Mouse (Mus musculus): ENCODE results near the gene Plcl2. TPM values are rescaled to one million over a fixed set of nuclear protein-coding genes. Genes with fewer than 3 reads are reported as not detected.
"Not testable (repeated sequence)": the region's sequence is repeated elsewhere in the genome, so short reads cannot be mapped to it uniquely, and the experiment has no call there.

Gene Plcl2
- polyA plus RNA-seq, 1 experiment from 2014 or later: 2.4 TPM

GRCm38 (mm10) chr17:50515926-50516325 is 6.7 kb downstream of the Plcl2 start:
- no peak overlapping the region for H3K4me2 ChIP-seq
- 69% methylated on average over 4 of the region's 4 CpGs for WGBS (ENCODE audit: insufficient replicate concordance)

DNA sequence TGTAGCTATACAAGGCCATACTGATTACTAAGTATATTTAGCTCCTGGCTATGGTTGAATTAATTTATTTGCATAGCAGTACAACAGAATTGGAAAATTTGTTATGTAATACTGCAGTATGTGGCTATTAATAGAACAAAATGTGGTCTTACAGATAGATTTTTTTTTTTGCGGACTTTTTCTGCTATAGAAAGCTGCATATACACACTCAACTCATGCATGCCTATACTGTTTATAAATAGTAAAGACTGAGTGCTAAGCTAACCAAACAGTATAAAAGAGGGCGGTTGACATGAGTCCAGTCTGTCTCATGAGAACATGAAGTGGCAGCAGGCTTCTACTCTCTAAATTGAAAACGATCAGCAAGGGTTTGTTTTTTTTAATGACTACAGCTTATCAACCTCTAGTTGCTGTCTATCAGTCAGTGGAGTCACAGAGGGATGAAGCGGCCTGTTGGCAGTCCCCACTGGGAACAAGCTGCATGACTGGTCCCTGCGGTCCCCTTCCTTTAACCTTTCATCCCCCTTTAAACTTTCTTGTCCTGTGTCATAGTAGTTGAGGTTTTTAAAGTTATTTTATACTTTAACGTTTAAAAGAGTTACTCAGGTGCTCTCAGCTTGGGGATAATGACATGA is 8.7 kb downstream of the Plcl2 start:
- Histone ChIP-seq H3K4me1 (peaks cover 7% of the 10 kb centered on the region; the same call in 1 of the 2 replicates), H3K9ac (no peak overlapping the region), H3K9me3 (replicated peaks) (no peaks in the 10 kb centered on the region), H3K27ac (no peak overlapping the region), H3K36me3 (no peaks in the 10 kb centered on the region), H3K4me2 (no peak overlapping the region), H3K4me3 (no peak overlapping the region), H3K27me3 (replicated peaks) (no peaks in the 10 kb centered on the region)
- WGBS (ENCODE audit: insufficient replicate concordance): 59% methylated on average over 6 of the region's 6 CpGs
- ATAC-seq: no peak

More at GRCm38 (mm10) chr17:50515926-50516325, 6.7 kb downstream of the Plcl2 start:
- Histone ChIP-seq H3K9ac (no peak overlapping the region), H3K36me3 (no peaks in the 10 kb centered on the region), H3K27me3 (replicated peaks) (no peaks in the 10 kb centered on the region), H3K27ac (no peak overlapping the region), H3K9me3 (replicated peaks) (no peaks in the 10 kb centered on the region), H3K4me1 (peaks cover 7% of the 10 kb centered on the region; the same call in 1 of the 2 replicates), H3K4me3 (no peak overlapping the region)
- ATAC-seq: no peak

DNA sequence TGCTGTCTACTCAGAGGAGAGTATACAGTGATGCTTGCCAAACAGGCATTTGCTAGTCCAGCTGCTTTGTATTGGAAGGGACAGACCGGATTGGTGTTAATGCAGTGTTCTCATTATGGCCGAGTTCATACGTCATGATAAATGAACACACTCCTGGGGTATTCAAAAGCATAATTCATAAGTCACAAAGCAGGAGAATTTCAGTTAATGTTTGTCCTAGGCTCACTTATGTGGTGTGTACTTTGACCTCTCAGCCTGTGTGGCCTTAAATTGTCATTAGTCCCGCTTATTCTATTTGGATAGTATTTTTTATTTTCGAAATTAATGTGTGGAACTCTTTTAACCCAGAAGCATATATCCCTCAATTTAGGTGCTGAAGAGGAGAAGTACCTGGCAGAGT is 10.4 kb downstream of the Plcl2 start:
- Histone ChIP-seq H3K27ac (no peak overlapping the region), H3K36me3 (no peaks in the 10 kb centered on the region), H3K4me1 (peaks cover 12% of the 10 kb centered on the region), H3K27me3 (replicated peaks) (no peaks in the 10 kb centered on the region), H3K4me3 (no peak overlapping the region), H3K9ac (no peak overlapping the region), H3K4me2 (no peak overlapping the region), H3K9me3 (replicated peaks) (no peaks in the 10 kb centered on the region)
- ATAC-seq: no peak
- 84% methylated on average over 5 of the region's 5 CpGs for WGBS (ENCODE audit: insufficient replicate concordance)

GRCm38 (mm10) chr17:50522473-50523083 is 13.4 kb downstream of the Plcl2 start:
- H3K9me3 ChIP-seq (replicated peaks): no peaks in the 10 kb centered on the region
- no peak overlapping the region for H3K27ac ChIP-seq
- H3K4me1 ChIP-seq: peaks cover 19% of the 10 kb centered on the region
- H3K4me2 ChIP-seq: no peak overlapping the region
- no peak for ATAC-seq
- H3K36me3 ChIP-seq: no peaks in the 10 kb centered on the region
- 51% methylated on average over 5 of the region's 5 CpGs for WGBS (ENCODE audit: insufficient replicate concordance)
- H3K9ac ChIP-seq: no peak overlapping the region
- H3K4me3 ChIP-seq: no peak overlapping the region
- no peaks in the 10 kb centered on the region for H3K27me3 ChIP-seq (replicated peaks)

GRCm38 (mm10) chr17:50524970-50525369 is 15.8 kb downstream of the Plcl2 start:
- WGBS (ENCODE audit: insufficient replicate concordance): 43% methylated on average over 6 of the region's 6 CpGs
- Histone ChIP-seq H3K9me3 (replicated peaks) (no peaks in the 10 kb centered on the region), H3K36me3 (peaks cover 4% of the 10 kb centered on the region; the same call in 1 of the 2 replicates), H3K4me3 (no peak overlapping the region), H3K27me3 (replicated peaks) (no peaks in the 10 kb centered on the region), H3K27ac (no peak overlapping the region), H3K4me2 (no peak overlapping the region), H3K4me1 (peaks cover 19% of the 10 kb centered on the region), H3K9ac (no peak overlapping the region)
- ATAC-seq: no peak

DNA sequence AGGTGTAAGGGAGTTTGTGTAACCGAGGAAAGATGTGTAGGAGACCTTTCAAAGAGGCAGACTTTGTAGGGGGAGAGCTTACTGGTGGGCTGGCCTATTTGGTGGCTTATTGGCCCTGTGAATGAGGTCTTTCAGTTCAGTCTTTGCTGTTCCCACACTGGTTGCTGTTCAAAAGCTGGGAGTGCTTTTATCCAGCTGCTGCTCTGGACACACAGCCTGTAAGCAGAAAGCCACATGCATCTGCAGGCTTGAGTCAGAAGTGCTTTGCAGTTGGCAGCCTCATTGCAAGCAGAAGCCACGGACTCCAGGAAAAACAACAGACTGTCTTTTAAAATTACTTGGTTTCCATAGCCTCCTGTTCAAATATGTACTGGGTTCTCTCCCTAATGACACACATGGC is 16.6 kb downstream of the Plcl2 start:
- Histone ChIP-seq H3K36me3 (peaks cover 4% of the 10 kb centered on the region; the same call in 1 of the 2 replicates), H3K27ac (no peak overlapping the region), H3K4me2 (no peak overlapping the region), H3K27me3 (replicated peaks) (no peaks in the 10 kb centered on the region), H3K9me3 (replicated peaks) (no peaks in the 10 kb centered on the region), H3K4me3 (no peak overlapping the region), H3K9ac (no peak overlapping the region), H3K4me1 (peaks cover 19% of the 10 kb centered on the region)
- 60% methylated on average over 2 of the region's 2 CpGs for WGBS (ENCODE audit: insufficient replicate concordance)
- ATAC-seq: no peak

DNA sequence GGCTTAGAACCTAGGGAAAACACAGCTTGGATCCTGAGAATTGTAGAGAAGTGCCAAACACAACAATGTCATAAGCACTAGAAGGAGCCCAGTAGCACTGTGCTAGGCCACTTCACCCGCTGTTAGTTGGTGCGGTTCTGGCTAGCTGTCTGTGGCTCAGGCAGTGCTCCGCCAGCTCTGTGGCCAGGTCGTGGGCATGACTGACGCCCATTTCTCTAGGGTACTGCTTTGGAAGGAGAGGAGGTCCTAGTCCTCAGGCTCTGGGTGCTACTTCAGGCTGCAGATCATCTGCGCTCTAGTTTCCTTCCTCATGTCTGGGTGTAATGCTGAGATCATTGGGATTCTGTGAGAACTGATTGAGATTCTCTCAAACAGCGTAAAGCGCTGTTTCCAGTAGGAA is 20.9 kb downstream of the Plcl2 start:
- Histone ChIP-seq H3K9me3 (replicated peaks) (no peaks in the 10 kb centered on the region), H3K4me2 (no peak overlapping the region), H3K27ac (no peak overlapping the region), H3K27me3 (replicated peaks) (no peaks in the 10 kb centered on the region), H3K4me1 (peaks cover 3% of the 10 kb centered on the region), H3K4me3 (no peak overlapping the region), H3K36me3 (peaks cover 4% of the 10 kb centered on the region; the same call in 1 of the 2 replicates), H3K9ac (no peak overlapping the region)
- no peak for ATAC-seq
- WGBS (ENCODE audit: insufficient replicate concordance): 67% methylated on average over 8 of the region's 8 CpGs

- not testable (repeated sequence) for H3K9ac ChIP-seq; H3K27ac ChIP-seq; H3K36me3 ChIP-seq; ATAC-seq; H3K4me3 ChIP-seq; H3K9me3 ChIP-seq (replicated peaks); H3K4me2 ChIP-seq; H3K27me3 ChIP-seq (replicated peaks); H3K4me1 ChIP-seq
- WGBS (ENCODE audit: insufficient replicate concordance): 68% methylated on average over 2 of the region's 2 CpGs
Observed at GRCm38 (mm10) chr17:50534889-50535288, 25.7 kb downstream of the Plcl2 start.

- Histone ChIP-seq H3K27me3 (replicated peaks) (no peaks in the 10 kb centered on the region), H3K4me2 (no peak overlapping the region), H3K9me3 (replicated peaks) (no peaks in the 10 kb centered on the region), H3K27ac (no peak overlapping the region), H3K36me3 (no peaks in the 10 kb centered on the region), H3K9ac (no peak overlapping the region), H3K4me1 (no peaks in the 10 kb centered on the region), H3K4me3 (no peak overlapping the region)
- no peak for ATAC-seq
- WGBS (ENCODE audit: insufficient replicate concordance): 69% methylated on average over 4 of the region's 4 CpGs
Observed at GRCm38 (mm10) chr17:50536409-50537194, 27.4 kb downstream of the Plcl2 start.

GRCm38 (mm10) chr17:50537786-50538185 is 28.6 kb downstream of the Plcl2 start:
- Histone ChIP-seq H3K4me1 (no peaks in the 10 kb centered on the region), H3K4me2 (no peak overlapping the region), H3K27ac (no peak overlapping the region), H3K36me3 (peaks cover 3% of the 10 kb centered on the region; the same call in 1 of the 2 replicates), H3K4me3 (no peak overlapping the region), H3K27me3 (replicated peaks) (no peaks in the 10 kb centered on the region), H3K9me3 (replicated peaks) (peaks cover 4% of the 10 kb centered on the region; the same call in 1 of the 2 replicates), H3K9ac (no peak overlapping the region)
- 66% methylated on average over 2 of the region's 2 CpGs for WGBS (ENCODE audit: insufficient replicate concordance)
- no peak for ATAC-seq

GRCm38 (mm10) chr17:50544860-50545259 is 35.7 kb downstream of the Plcl2 start:
- H3K9ac ChIP-seq: no peak overlapping the region
- no peak overlapping the region for H3K4me3 ChIP-seq
- no peak for ATAC-seq
- no peak overlapping the region for H3K4me2 ChIP-seq
- peaks cover 3% of the 10 kb centered on the region; the same call in 1 of the 2 replicates for H3K36me3 ChIP-seq
- H3K9me3 ChIP-seq (replicated peaks): peaks cover 4% of the 10 kb centered on the region; the same call in 1 of the 2 replicates
- H3K27ac ChIP-seq: no peak overlapping the region
- peaks cover 5% of the 10 kb centered on the region; the same call in 1 of the 2 replicates for H3K4me1 ChIP-seq
- no peaks in the 10 kb centered on the region for H3K27me3 ChIP-seq (replicated peaks)
- 54% methylated on average over 1 of the region's 1 CpGs for WGBS (ENCODE audit: insufficient replicate concordance)

GRCm38 (mm10) chr17:50545274-50545673 is 36.1 kb downstream of the Plcl2 start:
- Histone ChIP-seq H3K4me3 (no peak overlapping the region), H3K9ac (no peak overlapping the region), H3K27ac (no peak overlapping the region), H3K27me3 (replicated peaks) (no peaks in the 10 kb centered on the region), H3K4me2 (no peak overlapping the region), H3K9me3 (replicated peaks) (peaks cover 4% of the 10 kb centered on the region; the same call in 1 of the 2 replicates), H3K36me3 (peaks cover 3% of the 10 kb centered on the region; the same call in 1 of the 2 replicates), H3K4me1 (peaks cover 5% of the 10 kb centered on the region; the same call in 1 of the 2 replicates)
- 42% methylated on average over 6 of the region's 6 CpGs for WGBS (ENCODE audit: insufficient replicate concordance)
- no peak for ATAC-seq
